Mouse (Mus musculus) forebrain, postnatal 0 days (tissue): ENCODE results near the gene Thra. TPM values are rescaled to one million over a fixed set of nuclear protein-coding genes. Genes with fewer than 3 reads are reported as not detected.

Experiments
- ATAC-seq: fragments of 200-750 bp; cut with Nextera tagmentation; 2 replicates; pipeline ENCODE4 v1.8.0; 2017; ENCODE audit warnings: mild to moderate bottlenecking, moderate library complexity
- DNase-seq: peaks from one replicate; pipeline ENCODE4 v3.0.0-alpha.2; 2015
- H3K27ac ChIP-seq: fragments of 300-500 bp; sonication (generic); 2 replicates; pipeline ENCODE4 v1.5.1; 2014; ENCODE audit warnings: low read depth, mild to moderate bottlenecking, antibody characterized with exemption, low read length, moderate library complexity, mixed read lengths
- H3K27me3 ChIP-seq: fragments of 300-500 bp; sonication (generic); 2 replicates; pipeline ENCODE4 v1.6.1; 2014; ENCODE audit warnings: mild to moderate bottlenecking, low read length, mixed read lengths; ENCODE audit not compliant: insufficient read depth
- H3K36me3 ChIP-seq: fragments of 300-500 bp; sonication (generic); 2 replicates; pipeline ENCODE4 v1.6.1; 2014; ENCODE audit warnings: mild to moderate bottlenecking, moderate library complexity; ENCODE audit not compliant: insufficient read depth
- H3K4me1 ChIP-seq: fragments of 300-500 bp; sonication (generic); 2 replicates; pipeline ENCODE4 v1.6.1; 2014; ENCODE audit warnings: antibody characterized with exemption; ENCODE audit not compliant: insufficient read depth
- H3K4me2 ChIP-seq: fragments of 300-500 bp; sonication (generic); 2 replicates; pipeline ENCODE4 v1.6.1; 2014; ENCODE audit warnings: low read depth, mild to moderate bottlenecking, moderate library complexity
- H3K4me3 ChIP-seq: fragments of 300-500 bp; sonication (generic); 2 replicates; pipeline ENCODE4 v1.5.1; 2014; ENCODE audit warnings: low read depth, low read length, mixed read lengths
- H3K9ac ChIP-seq: fragments of 300-500 bp; sonication (generic); 2 replicates; pipeline ENCODE4 v1.6.1; 2014; ENCODE audit warnings: mild to moderate bottlenecking
- H3K9me3 ChIP-seq: fragments of 300-500 bp; sonication (generic); 2 replicates; pipeline ENCODE4 v1.6.1; 2016; ENCODE audit warnings: low read length
- CTCF ChIP-seq: sonication (generic); IDR thresholded peaks from 2 replicates; pipeline ENCODE4 v1.5.1; 2016; ENCODE audit warnings: antibody characterized with exemption, control low read depth, low read depth
- WGBS: fragments of 180-500 bp; shearing (Covaris S2); extraction: QIAGEN DNeasy Blood & Tissue Kit; methylation state at CpG from one replicate; pipeline ENCODE4 v1.1.7; 2014; 5-methylcytosine and 5-hydroxymethylcytosine counted together
- polyA plus RNA-seq: library from polyadenylated mRNA; unstranded; fragments of >200 nt; fragmentation: Nextera tagmentation; extraction: Ambion mirVana; gene quantifications from 2 replicates; pipeline ENCODE4 v1.2.1, GENCODE M21; 2015
- total RNA-seq: library from RNA; depleted of rRNA; stranded (reverse); fragments of >200 nt; gene quantifications from 2 replicates; pipeline ENCODE4 v1.2.3, GENCODE M21; 2014

Thra gene
- total and polyA plus RNA-seq, 2 experiments from 2014 or later, result 233 to 1,003 TPM

DNA sequence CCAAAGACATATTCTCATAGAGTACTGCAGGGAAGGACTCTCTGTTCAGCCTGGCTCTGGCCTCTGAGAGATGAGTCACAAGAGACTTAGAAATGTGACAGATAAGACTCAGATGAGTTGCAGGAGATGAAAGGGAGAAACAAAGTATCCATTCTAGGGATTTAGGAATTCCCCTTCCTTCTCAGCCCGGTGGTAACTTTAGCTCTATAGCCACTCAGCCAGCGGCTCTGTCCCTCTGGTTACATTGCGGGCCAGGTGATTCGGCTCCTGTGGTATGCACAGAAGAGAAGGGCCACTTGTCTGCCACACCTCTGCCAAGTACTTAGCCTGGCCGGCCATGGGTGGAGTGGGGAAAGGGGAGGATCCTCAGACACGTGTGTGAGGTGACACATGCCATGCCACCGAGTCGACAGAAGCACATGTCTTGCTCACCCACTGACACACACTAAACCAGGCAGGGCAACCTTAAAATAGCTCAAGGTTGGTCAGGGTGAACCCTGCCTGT lies 32.3 kb downstream of the Thra start:
- TF ChIP-seq CTCF, result no peak
- peak overlapping the region; percentile 90 for H3K4me2 ChIP-seq
- H3K4me1 ChIP-seq, result peaks cover 26% of the 10 kb centered on the region
- peaks cover 34% of the 10 kb centered on the region for H3K36me3 ChIP-seq
- no peaks in the 10 kb centered on the region for H3K9me3 ChIP-seq
- ATAC-seq (no peak), DNase-seq (peak; percentile 28)
- no peak overlapping the region for H3K27ac ChIP-seq
- WGBS, result 78% methylated on average over 8 of the region's 8 CpGs
- peak overlapping the region; percentile 48; the same call in 1 of the 2 replicates for H3K4me3 ChIP-seq
- H3K9ac ChIP-seq, result no peak overlapping the region
- no peaks in the 10 kb centered on the region for H3K27me3 ChIP-seq

- H3K9me3 ChIP-seq, result no peaks in the 10 kb centered on the region
- H3K4me1 ChIP-seq, result peaks cover 26% of the 10 kb centered on the region
- no peak for TF ChIP-seq CTCF
- WGBS, result 2% methylated on average over 37 of the region's 37 CpGs
- H3K4me2 ChIP-seq, result peak overlapping the region; percentile 90
- H3K4me3 ChIP-seq, result peak overlapping the region; percentile 48
- peaks cover 26% of the 10 kb centered on the region for H3K36me3 ChIP-seq
- H3K27ac ChIP-seq, result peak overlapping the region; percentile 87; the same call in 1 of the 2 replicates
- ATAC-seq, result peak; percentile 73
- H3K27me3 ChIP-seq, result no peaks in the 10 kb centered on the region
- H3K9ac ChIP-seq, result peak overlapping the region; percentile 56
- peak; percentile 91 for DNase-seq
Measured at GRCm38 (mm10) chr11:98773635-98774295, 33.3 kb downstream of the Thra start.

- Histone ChIP-seq H3K9me3 (no peaks in the 10 kb centered on the region), H3K36me3 (peaks cover 16% of the 10 kb centered on the region; the same call in 1 of the 2 replicates), H3K27me3 (no peaks in the 10 kb centered on the region), H3K4me3 (peak within 1 kb of the TSS; percentile 48), H3K27ac (peak within 1 kb of the TSS; percentile 87), H3K9ac (peak within 1 kb of the TSS; percentile 56), H3K4me2 (peak within 1 kb of the TSS; percentile 90), H3K4me1 (peaks cover 26% of the 10 kb centered on the region)
- WGBS, result 2% methylated on average over 22 of the region's 22 CpGs
- peak; percentile 16 for DNase-seq
- ATAC-seq, result peak; percentile 30
- no peak for TF ChIP-seq CTCF
Measured at GRCm38 (mm10) chr11:98774582-98775347, 34.3 kb downstream of the Thra start, which contains the start of gene Nr1d1. Nr1d1 (minus strand) TSS chr11:98775333.

- peak; percentile 93 for ATAC-seq
- TF ChIP-seq CTCF, result no peak
- H3K27me3 ChIP-seq, result no peaks in the 10 kb centered on the region
- WGBS, result 6% methylated on average over 15 of the region's 15 CpGs
- H3K36me3 ChIP-seq, result peaks cover 9% of the 10 kb centered on the region; the same call in 1 of the 2 replicates
- H3K9me3 ChIP-seq, result no peaks in the 10 kb centered on the region
- H3K27ac ChIP-seq, result peak overlapping the region; percentile 87
- H3K4me1 ChIP-seq, result peaks cover 26% of the 10 kb centered on the region
- 0 out of 2 replicates have a peak overlapping the region, but pooled peaks have one; percentile 56 for H3K9ac ChIP-seq
- peak overlapping the region; percentile 48 for H3K4me3 ChIP-seq
- peak overlapping the region; percentile 90 for H3K4me2 ChIP-seq
- peak; percentile 98 for DNase-seq
Measured at GRCm38 (mm10) chr11:98775348-98776051, 35.1 kb downstream of the Thra start.

DNA sequence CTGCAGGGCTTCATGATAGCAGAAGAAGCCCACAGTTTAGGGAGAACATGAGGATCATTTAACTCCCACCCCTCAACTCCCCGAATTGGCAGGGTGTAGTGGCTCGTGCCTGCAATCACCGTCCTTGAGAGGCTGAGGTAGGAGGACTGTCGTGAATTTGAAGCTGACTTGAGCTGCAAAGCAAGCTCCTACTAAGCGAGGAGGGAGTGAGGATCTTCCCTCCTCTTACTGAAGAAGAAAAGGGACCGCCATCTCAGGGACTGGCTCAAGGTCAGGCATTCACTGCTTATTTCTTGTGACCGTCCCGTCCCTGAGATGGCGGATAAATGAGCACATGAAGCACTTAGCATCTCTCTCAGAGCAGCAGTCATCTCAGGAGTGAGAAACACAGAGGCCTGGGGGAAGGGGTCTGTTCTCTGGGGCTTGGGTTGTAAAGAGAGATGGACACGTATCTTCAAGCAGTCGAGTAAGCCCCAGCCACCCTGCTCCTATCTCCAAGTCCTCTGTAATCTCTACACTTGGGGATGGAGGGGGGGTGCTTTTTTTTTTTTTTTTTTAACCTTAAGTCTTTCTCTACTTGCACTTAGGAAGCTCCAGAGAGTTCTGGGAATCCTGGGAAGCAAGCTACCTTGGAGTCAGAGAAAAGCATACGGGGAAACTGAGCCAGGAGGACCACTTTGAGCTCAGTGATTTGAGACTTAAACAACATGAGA lies 35.8 kb downstream of the Thra start:
- H3K27ac ChIP-seq, result peak overlapping the region; percentile 73; the same call in 1 of the 2 replicates
- H3K9me3 ChIP-seq, result no peaks in the 10 kb centered on the region
- H3K36me3 ChIP-seq, result peaks cover 2% of the 10 kb centered on the region; the same call in 1 of the 2 replicates
- no peak overlapping the region for H3K4me3 ChIP-seq
- TF ChIP-seq CTCF, result no peak
- peaks cover 26% of the 10 kb centered on the region for H3K4me1 ChIP-seq
- peak overlapping the region; percentile 90 for H3K4me2 ChIP-seq
- DNase-seq, result no peak
- no peak for ATAC-seq
- H3K9ac ChIP-seq, result no peak overlapping the region
- WGBS, result 51% methylated on average over 12 of the region's 12 CpGs
- no peaks in the 10 kb centered on the region for H3K27me3 ChIP-seq
